Mouse (Mus musculus) embryonic facial prominence, embryonic 12.5 days (tissue): ENCODE data around the gene Insrr. TPM values are rescaled to one million over a fixed set of nuclear protein-coding genes. Genes with fewer than 3 reads are reported as not detected.
"Not testable (repeated sequence)": the region's sequence is repeated elsewhere in the genome, so short reads cannot be mapped to it uniquely, and the experiment has no call there.

Source experiments
- ATAC-seq: fragments of 200-750 bp; cut with Nextera tagmentation; 2 replicates; pipeline ENCODE4 v1.8.0; 2017; ENCODE audit not compliant: insufficient number of reproducible peaks, insufficient read depth, low FRiP score, low TSS enrichment
- H3K27ac ChIP-seq: fragments of 300-500 bp; sonication (generic); 2 replicates; pipeline ENCODE4 v1.5.1; 2016; ENCODE audit warnings: mild to moderate bottlenecking
- H3K27me3 ChIP-seq: fragments of 300-500 bp; sonication (generic); 2 replicates; pipeline ENCODE4 v1.6.1; 2016; ENCODE audit warnings: mild to moderate bottlenecking, moderate library complexity
- H3K36me3 ChIP-seq: fragments of 300-500 bp; sonication (generic); 2 replicates; pipeline ENCODE4 v1.6.1; 2016; ENCODE audit warnings: mild to moderate bottlenecking
- H3K4me1 ChIP-seq: fragments of 300-500 bp; sonication (generic); 2 replicates; pipeline ENCODE4 v1.6.1; 2016
- H3K4me2 ChIP-seq: fragments of 300-500 bp; sonication (generic); replicated peaks from 2 replicates; pipeline ENCODE4 v1.6.1; 2016; ENCODE audit warnings: mild to moderate bottlenecking, moderate library complexity
- H3K4me3 ChIP-seq: fragments of 300-500 bp; sonication (generic); 2 replicates; pipeline ENCODE4 v1.5.1; 2016; ENCODE audit warnings: mild to moderate bottlenecking
- H3K9ac ChIP-seq: fragments of 300-500 bp; sonication (generic); 2 replicates; pipeline ENCODE4 v1.6.1; 2016; ENCODE audit warnings: mild to moderate bottlenecking, moderate library complexity
- H3K9me3 ChIP-seq: fragments of 300-500 bp; sonication (generic); 2 replicates; pipeline ENCODE4 v1.6.1; 2016; ENCODE audit warnings: mild to moderate bottlenecking, moderate library complexity
- whole genome bisulfite sequencing: fragments of 180-500 bp; shearing (Covaris S2); methylation state at CpG from one replicate; pipeline ENCODE4 v1.1.7; 2016; 5-methylcytosine and 5-hydroxymethylcytosine counted together
- polyA plus RNA-seq: library from polyadenylated mRNA; unstranded; fragments of >200 nt; fragmentation: Nextera tagmentation; extraction: Ambion mirVana; gene quantifications from 2 replicates; pipeline ENCODE4 v1.2.1, GENCODE M21; 2016

The Insrr gene
- polyA plus RNA-seq, 1 experiment from 2014 or later, result 1.7 TPM

DNA sequence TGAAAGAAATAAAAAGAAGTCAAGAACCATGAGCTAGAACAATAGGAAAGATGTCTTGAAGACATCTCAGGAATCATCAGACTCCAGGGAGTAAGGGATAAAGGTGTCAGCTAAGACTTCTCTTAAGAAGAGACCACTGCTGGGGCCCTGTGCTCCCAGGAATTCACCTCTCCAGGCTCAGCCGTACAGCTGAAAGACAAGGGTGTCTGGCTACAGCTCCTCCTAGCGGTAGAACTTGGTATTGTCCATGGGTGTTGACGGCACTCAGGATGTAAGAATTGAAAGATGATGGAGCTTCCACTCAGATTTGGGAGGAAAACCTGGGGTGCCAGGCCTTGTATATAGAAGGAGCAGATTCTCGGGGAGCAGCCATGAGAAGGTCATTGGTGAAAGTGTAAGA is 41.9 kb downstream of the Insrr start:
- Histone ChIP-seq H3K4me3 (no peak overlapping the region), H3K36me3 (no peaks in the 10 kb centered on the region), H3K4me2 (no peak overlapping the region), H3K9me3 (no peaks in the 10 kb centered on the region), H3K27ac (no peak overlapping the region), H3K4me1 (no peaks in the 10 kb centered on the region), H3K9ac (no peak overlapping the region), H3K27me3 (no peaks in the 10 kb centered on the region)
- 2% methylated on average over 4 of the region's 4 CpGs for WGBS
- no peak for ATAC-seq

DNA sequence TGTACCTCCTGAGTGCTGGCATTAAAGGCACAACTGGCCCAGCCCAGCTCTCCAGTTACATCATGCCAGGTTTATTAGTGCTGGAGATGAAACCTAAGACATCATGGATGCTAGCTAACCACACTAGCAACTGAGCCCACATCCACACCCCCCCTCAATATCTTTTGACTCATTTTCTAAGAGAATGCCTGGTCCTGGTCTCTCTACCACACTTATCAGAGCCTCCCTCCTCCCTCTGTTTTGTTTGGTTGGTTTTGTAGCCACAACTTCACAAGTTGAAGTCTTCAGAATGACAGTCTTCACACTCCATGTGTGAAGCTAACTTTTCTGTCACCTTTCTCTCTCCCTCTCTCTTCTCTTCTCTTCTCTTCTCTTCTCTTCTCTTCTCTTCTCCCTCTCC is 44.1 kb downstream of the Insrr start:
- no peak overlapping the region for H3K4me2 ChIP-seq
- no peak overlapping the region for H3K27ac ChIP-seq
- no peaks in the 10 kb centered on the region for H3K27me3 ChIP-seq
- H3K4me1 ChIP-seq, result no peaks in the 10 kb centered on the region
- ATAC-seq, result no peak
- no peaks in the 10 kb centered on the region for H3K9me3 ChIP-seq
- H3K4me3 ChIP-seq, result no peak overlapping the region
- no peaks in the 10 kb centered on the region for H3K36me3 ChIP-seq
- H3K9ac ChIP-seq, result no peak overlapping the region

DNA sequence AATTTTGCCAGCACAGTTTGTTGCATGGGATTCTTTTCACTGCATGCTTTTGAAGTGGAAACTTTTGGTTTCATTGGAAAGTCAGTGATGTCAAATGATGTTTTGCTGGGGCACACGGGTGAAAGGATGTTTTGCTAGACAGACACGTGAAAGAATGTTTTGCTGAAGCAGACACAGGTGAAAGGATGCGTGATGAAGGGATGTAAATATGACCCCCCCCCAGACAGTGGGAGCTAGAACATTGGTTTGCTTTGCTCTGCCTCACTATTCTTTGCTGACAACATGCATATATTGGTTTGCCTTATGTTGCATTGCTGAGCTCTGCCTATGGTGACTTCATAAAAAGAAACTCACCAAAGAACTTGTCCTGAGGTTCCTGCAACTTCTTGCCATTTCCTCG is 48.2 kb downstream of the Insrr start:
- H3K9ac ChIP-seq, result no peak overlapping the region
- H3K36me3 ChIP-seq, result no peaks in the 10 kb centered on the region
- H3K9me3 ChIP-seq, result no peaks in the 10 kb centered on the region
- ATAC-seq, result no peak
- no peak overlapping the region for H3K4me2 ChIP-seq
- no peaks in the 10 kb centered on the region for H3K4me1 ChIP-seq
- no peak overlapping the region for H3K4me3 ChIP-seq
- H3K27me3 ChIP-seq, result no peaks in the 10 kb centered on the region
- no peak overlapping the region for H3K27ac ChIP-seq
- 78% methylated on average over 4 of the region's 4 CpGs for WGBS

DNA sequence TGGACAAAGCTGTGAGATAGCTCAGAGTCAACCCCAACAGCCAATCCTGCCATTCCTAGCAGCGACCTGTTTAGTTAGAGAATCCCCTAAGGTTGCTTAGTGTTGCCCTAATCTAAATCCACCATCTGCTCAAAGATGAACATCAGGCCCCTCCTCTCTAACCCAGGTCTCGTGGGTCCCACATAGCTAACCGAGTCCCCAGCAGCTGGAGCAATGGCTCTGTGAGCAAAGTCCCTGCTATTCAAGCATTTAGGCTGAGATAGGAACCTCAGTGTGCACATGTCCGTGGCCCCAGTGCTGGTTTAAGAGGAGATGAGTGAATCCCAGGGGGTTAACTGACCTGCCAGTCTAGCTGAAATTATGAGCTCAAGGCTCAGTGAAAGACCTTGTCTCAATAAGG is 49.4 kb downstream of the Insrr start:
- H3K4me2 ChIP-seq, result no peak overlapping the region
- WGBS, result 74% methylated on average over 4 of the region's 4 CpGs
- H3K27ac ChIP-seq, result no peak overlapping the region
- no peaks in the 10 kb centered on the region for H3K36me3 ChIP-seq
- no peaks in the 10 kb centered on the region for H3K27me3 ChIP-seq
- no peaks in the 10 kb centered on the region for H3K9me3 ChIP-seq
- no peak overlapping the region for H3K4me3 ChIP-seq
- ATAC-seq, result no peak
- H3K9ac ChIP-seq, result no peak overlapping the region
- no peaks in the 10 kb centered on the region for H3K4me1 ChIP-seq

DNA sequence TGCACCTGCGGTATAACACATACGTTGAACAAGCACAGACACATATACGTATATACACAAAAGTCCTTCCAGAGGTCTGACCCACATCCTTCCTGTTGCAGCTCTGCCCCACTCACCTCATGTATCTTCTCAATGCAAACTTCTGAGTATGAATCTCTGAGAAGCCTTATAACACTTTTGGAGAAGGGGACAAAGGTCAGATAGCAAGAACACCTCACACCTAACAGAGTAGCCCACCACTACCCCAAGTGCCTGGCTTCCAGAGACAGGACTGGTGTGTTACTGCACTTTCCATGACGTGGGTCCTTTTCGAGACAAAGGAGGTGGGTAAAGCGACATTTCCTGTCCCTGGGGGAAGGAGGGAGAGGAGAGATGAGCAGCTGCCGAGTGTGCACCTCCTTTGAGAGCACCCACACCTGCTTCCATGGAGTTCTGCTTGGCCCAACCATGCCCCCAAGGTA is 49.9 kb downstream of the Insrr start, which contains the start of gene Sh2d2a:
Gene Sh2d2a, plus strand, starts transcription at position 106 of the 461 bp plus-strand sequence.
- no peak for ATAC-seq
- Histone ChIP-seq H3K4me1 (no peaks in the 10 kb centered on the region), H3K9ac (no peak within 1 kb of the TSS), H3K27me3 (no peaks in the 10 kb centered on the region), H3K36me3 (no peaks in the 10 kb centered on the region), H3K9me3 (no peaks in the 10 kb centered on the region), H3K27ac (no peak within 1 kb of the TSS), H3K4me3 (no peak within 1 kb of the TSS), H3K4me2 (no peak within 1 kb of the TSS)
- 59% methylated on average over 7 of the region's 7 CpGs for WGBS

DNA sequence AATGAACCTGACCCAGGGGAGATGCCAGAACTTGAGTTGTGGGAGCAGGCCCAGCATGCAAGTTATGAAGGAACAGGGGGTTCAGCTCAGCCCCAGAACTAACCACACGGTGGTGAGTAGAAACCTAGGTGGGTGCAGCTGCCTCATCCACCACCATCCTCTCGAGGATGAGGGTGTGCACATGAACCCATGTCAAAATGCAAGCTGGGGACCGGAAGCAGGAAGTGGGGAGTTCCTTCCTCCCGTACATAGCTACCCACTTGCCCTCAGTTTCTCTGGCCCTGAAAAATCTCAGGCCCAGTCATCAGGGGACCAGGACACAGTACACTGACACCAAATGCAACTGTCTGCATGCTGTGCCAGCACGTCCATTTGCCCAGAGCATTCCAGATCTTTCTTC is 50.9 kb downstream of the Insrr start:
- Histone ChIP-seq H3K36me3 (no peaks in the 10 kb centered on the region), H3K4me1 (no peaks in the 10 kb centered on the region), H3K27ac (no peak overlapping the region), H3K4me3 (no peak overlapping the region), H3K27me3 (no peaks in the 10 kb centered on the region), H3K4me2 (no peak overlapping the region), H3K9ac (no peak overlapping the region), H3K9me3 (no peaks in the 10 kb centered on the region)
- no peak for ATAC-seq
- WGBS, result 76% methylated on average over 5 of the region's 5 CpGs

DNA sequence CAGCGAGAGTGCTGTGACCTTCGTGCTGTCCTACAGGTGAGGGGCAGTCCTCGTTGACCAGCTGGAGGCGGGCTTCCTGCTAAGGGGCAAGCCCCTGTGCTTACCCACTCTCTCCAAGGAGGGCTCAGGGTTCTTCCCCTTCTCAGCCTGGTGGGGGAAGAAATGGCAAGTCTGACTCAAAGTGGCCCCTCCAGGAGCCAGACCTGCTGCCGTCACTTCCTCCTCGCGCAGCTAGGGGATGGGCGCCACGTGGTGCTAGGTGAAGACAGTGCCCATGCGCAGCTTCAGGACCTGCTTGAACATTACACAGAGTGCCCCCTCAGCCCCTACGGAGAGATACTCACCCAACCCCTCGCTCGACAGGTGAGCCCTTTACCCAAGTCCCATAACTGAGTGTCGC is 52.4 kb downstream of the Insrr start:
- Histone ChIP-seq H3K27me3 (no peaks in the 10 kb centered on the region), H3K36me3 (no peaks in the 10 kb centered on the region), H3K4me1 (no peaks in the 10 kb centered on the region), H3K4me3 (no peak overlapping the region), H3K9ac (no peak overlapping the region), H3K4me2 (no peak overlapping the region), H3K27ac (no peak overlapping the region), H3K9me3 (no peaks in the 10 kb centered on the region)
- ATAC-seq, result no peak
- 82% methylated on average over 14 of the region's 14 CpGs for WGBS

DNA sequence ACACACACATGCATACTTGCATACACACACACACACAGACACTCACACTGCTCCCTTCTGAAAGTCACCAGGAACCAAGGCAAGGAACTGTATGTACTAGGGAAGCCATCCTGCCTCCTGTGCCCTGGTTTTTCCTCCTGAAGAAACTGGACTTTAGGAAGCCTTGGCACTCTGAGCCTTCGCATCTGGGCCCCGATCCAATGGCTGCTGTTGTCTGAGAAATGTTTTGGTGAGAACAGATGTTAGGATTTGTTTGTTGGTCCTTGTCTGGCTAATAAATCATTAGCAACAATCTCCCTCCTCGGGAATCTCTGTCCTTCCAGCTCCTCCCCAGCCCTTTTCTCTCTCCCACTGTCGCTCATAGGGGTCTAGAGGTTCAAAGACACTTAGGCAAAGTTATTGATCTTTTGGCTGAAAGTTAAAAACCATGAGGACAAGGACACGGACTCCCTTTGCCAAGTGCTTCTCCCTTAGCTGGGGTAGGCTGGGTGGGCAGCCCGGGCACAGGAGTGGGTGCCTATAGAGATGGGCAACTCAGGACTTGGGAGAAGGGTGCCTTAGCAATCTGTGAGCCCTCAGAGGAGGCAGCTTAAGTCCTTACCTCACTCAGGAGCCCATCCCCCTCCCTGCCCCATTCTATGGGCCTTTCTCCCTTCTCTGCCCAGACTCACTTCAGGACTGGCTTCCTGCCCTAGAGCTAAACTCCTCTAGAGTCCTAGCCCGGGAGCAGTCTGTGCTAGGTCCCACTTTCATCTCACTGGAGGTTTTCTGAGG is 58.2 kb downstream of the Insrr start:
- no peak for ATAC-seq
- H3K27ac ChIP-seq, result no peak overlapping the region
- WGBS, result 62% methylated on average over 7 of the region's 7 CpGs

DNA sequence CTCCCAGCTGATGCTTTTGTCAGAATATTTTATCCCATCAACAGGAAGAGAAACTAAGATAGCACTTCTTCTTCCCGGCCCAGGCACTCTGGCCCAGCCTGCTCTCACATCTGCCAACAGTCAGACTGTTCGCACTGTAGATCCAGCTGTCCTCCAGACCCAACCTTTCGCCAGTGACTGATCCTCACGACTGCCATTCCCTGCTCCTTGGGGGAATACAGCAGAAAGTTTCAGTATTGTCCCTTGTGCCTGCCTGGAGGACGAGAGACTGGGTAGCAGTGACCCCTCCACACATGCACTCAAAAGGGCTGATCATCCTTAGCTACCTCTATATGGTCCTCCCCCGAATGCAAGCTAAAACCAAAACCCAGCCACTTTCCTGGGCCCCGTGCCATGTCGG is 59.2 kb downstream of the Insrr start:
- no peak overlapping the region for H3K4me3 ChIP-seq
- ATAC-seq, result no peak
- no peak overlapping the region for H3K27ac ChIP-seq
- peaks cover 35% of the 10 kb centered on the region for H3K36me3 ChIP-seq
- no peak overlapping the region for H3K4me2 ChIP-seq
- H3K9ac ChIP-seq, result no peak overlapping the region
- H3K4me1 ChIP-seq, result peaks cover 7% of the 10 kb centered on the region; the same call in 1 of the 2 replicates
- no peaks in the 10 kb centered on the region for H3K27me3 ChIP-seq
- WGBS, result 86% methylated on average over 8 of the region's 8 CpGs
- H3K9me3 ChIP-seq, result no peaks in the 10 kb centered on the region

More for the DNA sequence above, 58.2 kb downstream of the Insrr start:
- Histone ChIP-seq H3K4me2 (no peak overlapping the region), H3K9me3 (no peaks in the 10 kb centered on the region), H3K4me1 (peaks cover 7% of the 10 kb centered on the region; the same call in 1 of the 2 replicates), H3K9ac (no peak overlapping the region), H3K4me3 (no peak overlapping the region), H3K36me3 (peaks cover 35% of the 10 kb centered on the region), H3K27me3 (no peaks in the 10 kb centered on the region)

DNA sequence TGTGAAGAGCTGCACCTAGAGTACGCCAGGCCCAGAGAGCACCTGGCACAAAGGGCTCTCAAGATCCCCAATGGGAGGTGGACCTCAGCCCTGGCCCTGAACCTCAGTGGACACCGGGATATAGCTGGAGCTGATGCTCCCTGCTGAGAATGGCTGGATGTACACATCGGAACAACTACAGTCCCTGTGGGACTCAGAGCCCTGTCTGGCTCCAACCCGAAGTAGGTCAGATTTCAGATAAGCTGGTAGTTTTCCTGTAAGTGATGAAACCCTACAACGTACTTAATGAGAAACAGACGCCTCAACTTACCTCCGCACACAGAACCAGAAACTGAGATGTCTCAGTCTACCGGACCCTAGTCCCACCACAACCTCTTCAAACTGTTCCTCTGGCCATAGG is 60.9 kb downstream of the Insrr start:
- 48% methylated on average over 8 of the region's 8 CpGs for WGBS
- H3K9ac ChIP-seq, result no peak overlapping the region
- H3K36me3 ChIP-seq, result peaks cover 50% of the 10 kb centered on the region

DNA sequence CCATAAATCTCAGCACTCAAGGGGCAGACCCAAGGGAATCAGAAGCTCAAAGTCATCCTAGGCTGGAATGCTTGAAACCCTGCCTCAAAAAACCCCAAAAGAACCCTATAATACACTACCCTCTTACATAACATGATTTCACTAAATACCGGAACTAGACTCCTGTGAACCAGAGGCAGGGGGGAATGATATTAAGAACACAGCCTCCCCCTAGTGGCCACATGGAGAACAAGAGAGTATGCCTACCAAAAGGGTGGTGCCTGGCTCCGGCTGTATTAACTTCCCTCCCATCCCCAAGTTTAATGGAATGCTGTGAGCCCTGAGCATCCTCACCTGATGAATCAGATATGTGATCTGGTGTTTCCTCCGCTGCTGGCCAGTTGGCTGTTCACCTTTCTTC is 63.1 kb downstream of the Insrr start:
- Histone ChIP-seq H3K4me1 (peaks cover 7% of the 10 kb centered on the region; the same call in 1 of the 2 replicates), H3K9ac (no peak overlapping the region), H3K4me2 (no peak overlapping the region), H3K27me3 (no peaks in the 10 kb centered on the region), H3K4me3 (no peak overlapping the region), H3K36me3 (peaks cover 67% of the 10 kb centered on the region), H3K9me3 (no peaks in the 10 kb centered on the region), H3K27ac (no peak overlapping the region)
- no peak for ATAC-seq
- 25% methylated on average over 3 of the region's 3 CpGs for WGBS

More for the DNA sequence above, 60.9 kb downstream of the Insrr start:
- Histone ChIP-seq H3K27ac (no peak overlapping the region), H3K9me3 (no peaks in the 10 kb centered on the region), H3K4me2 (no peak overlapping the region), H3K4me1 (peaks cover 7% of the 10 kb centered on the region; the same call in 1 of the 2 replicates), H3K4me3 (no peak overlapping the region), H3K27me3 (no peaks in the 10 kb centered on the region)
- no peak for ATAC-seq

DNA sequence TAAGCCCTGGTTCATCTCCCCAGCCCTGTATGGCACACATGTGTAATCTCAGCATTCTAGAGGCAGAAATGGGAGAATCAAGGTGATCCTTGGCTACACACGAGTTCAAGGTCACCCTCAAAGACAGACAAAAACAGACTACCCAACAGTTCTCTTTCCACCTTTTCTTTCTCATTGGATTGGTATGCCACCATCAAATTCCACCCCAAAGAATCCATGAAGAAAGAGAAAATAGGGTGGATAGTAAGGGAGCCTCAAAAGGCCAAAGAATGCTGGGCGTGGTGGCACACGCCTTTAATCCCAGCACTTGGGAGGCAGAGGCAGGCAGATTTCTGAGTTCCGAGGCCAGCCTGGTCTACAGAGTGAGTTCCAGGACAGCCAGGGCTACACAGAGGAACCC is 67.4 kb downstream of the Insrr start:
- H3K4me1 ChIP-seq, H3K4me3 ChIP-seq, H3K4me2 ChIP-seq, H3K9me3 ChIP-seq, H3K9ac ChIP-seq, ATAC-seq, H3K27ac ChIP-seq, H3K27me3 ChIP-seq: not testable (repeated sequence)
- H3K36me3 ChIP-seq, result peaks cover 81% of the 10 kb centered on the region
- 97% methylated on average over 4 of the region's 4 CpGs for WGBS
